Mouse (Mus musculus): ENCODE measurements around the gene Smg1. TPM values are rescaled to one million over a fixed set of nuclear protein-coding genes. Genes with fewer than 3 reads are reported as not detected.
A peak's percentile ranks its signal among the peaks of the same experiment; 100 is the strongest.

Smg1 gene
- 10 to 100 TPM; 61.6 to 80.7 (median 69.0) TPM for total RNA-seq (2022)

- DNase-seq (ENCODE audit: low spot score in 2 of 2) = peak; percentile 90 to 98
Measured at GRCm38 (mm10) chr7:118243453-118244385, at the start of gene Smg1. TSS of gene Smg1 (minus strand) at chr7:118243670.

DNA sequence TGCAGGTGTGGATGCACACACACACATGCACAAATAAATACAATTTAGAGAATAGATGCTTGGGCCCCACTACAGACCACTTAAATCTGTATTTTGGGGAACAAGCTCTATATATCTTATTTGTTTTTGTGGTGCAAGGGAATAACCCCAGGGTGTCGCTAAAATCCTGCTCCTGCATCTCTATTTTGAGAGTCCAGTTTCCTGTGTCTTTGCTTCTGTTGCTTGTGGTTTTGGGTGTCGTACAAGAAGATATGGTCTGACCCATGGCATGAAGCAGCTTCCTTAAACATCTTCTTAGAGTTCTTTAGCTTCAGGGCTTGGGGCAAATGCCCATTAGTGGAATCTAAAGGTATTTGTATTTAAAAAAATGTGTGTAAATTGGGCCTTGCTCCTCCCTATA, 39.7 kb upstream of the Smg1 start:
- no peak for DNase-seq (ENCODE audit: low spot score in 2 of 2)

DNA sequence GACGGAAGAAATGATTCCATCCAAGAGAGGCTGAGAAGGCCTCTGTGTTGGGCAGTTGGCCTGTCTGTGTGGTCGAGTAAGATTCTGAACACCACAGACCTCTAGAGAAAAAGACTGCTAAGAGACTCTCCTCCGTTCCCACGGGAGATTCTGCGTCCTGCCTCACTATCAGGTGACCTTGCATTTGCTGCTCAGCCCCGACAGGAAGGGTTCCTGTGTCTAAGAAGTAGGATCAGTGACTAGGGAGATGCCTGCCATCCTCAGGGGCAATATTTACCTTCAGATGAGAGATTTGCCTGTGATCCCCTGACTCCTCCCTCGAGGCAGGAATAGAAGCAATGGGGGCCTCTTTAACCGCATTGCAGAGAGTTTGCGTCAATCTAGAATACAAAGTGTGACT, 39.1 kb upstream of the Smg1 start:
- no peak for DNase-seq (ENCODE audit: low spot score in 2 of 2)

GRCm38 (mm10) chr7:118279521-118279920, 36.1 kb upstream of the Smg1 start:
- DNase-seq (ENCODE audit: low spot score in 2 of 2) = no peak

DNA sequence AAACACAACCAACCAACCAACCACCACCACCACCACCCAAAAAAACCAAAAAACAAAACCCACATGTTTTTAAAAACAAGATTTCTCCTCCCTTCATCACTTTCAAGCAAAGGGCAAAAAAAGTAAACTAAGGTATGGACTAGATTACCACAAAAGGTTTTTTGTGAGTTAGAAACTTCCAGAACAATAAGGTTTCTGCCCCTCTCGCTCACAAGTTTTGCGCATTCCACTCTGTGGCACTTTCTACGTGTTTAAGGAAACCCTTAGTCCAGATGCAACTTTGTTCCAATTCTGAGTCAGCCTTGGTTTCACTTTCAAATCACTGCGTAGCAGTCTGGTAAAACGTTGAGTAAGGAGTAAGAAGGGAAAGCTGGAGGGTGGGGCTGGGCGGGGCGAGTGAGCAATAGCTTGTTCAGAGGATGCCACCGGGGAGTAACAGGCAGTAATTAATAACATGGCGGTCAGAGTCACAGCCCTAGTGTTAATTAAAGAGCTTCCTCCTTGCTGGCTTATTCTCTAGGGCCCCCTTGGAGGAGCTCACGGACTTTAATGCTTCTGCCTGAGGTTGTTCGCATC, 34.0 kb upstream of the Smg1 start:
- no peak for DNase-seq (ENCODE audit: low spot score in 2 of 2)

DNA sequence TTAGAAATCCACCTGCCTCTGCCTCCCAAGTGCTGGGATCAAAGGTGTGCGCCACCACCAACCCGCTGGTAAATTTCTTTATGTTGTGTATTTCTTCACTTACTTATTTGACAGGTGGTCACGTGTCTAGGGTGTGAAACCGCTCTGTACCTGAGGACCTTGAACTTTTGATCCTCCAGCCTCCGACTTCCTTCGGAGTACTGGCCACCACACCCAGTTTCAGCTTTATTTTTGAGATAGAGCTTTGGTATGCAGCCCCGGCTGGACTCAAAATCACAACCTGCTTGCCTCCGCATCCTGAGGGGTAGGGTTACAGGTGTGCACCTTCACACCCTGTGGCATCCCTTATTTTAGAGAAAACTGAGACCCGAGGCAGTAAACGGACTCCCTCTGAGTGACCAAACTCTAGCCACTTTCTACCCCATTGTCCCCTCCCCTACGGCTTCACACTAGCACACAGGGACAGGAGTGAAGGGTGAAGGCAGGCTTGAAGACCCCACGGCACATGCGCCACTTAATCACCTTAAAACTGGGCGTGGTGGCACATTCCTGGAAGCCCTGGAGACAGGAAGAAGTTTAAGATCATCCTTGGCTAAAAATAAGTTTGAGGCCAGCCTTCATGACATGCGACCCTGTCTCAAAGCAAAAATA, 33.3 kb upstream of the Smg1 start:
- DNase-seq (ENCODE audit: low spot score in 2 of 2) = no peak

DNA sequence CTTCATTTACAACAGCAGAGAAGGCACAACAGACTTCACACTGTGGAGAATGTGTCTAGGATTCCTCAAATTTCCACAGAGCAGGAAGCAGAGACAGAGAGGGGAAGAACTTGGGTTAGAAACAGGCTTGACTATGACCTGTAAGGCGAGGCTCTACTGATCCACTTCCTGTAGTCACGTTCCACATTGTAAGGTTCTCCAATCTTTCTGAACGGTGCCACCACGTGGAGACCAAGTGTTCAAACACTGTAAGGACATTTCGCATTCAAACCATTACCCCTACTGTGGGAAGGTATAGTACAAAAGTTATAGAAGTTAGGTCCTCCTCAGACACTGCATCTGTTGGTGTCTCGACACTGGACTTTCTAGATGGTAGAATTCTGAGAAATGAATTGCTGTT, 31.8 kb upstream of the Smg1 start:
- DNase-seq (ENCODE audit: low spot score in 2 of 2) = no peak

DNA sequence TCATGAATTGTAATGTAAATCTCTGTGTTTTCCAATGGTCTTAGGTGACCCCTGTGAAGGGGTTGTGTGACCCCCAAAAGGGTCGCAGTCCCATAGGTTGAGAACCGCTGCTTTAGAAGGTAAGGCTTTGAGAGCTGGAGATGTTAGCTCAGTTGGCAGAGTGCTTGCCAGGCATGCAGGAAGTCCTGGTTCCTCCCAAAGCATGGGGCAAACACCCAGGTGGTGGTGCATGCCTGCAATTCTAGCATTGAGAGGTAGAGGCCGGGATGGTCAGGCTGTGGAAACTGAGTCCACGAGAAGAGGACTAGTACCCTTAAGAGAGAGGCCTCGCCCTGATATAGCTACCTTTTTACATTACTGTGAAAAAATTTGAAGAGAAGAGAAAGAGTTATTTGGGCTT, 31.4 kb upstream of the Smg1 start:
- no peak for DNase-seq (ENCODE audit: low spot score in 2 of 2)

DNA sequence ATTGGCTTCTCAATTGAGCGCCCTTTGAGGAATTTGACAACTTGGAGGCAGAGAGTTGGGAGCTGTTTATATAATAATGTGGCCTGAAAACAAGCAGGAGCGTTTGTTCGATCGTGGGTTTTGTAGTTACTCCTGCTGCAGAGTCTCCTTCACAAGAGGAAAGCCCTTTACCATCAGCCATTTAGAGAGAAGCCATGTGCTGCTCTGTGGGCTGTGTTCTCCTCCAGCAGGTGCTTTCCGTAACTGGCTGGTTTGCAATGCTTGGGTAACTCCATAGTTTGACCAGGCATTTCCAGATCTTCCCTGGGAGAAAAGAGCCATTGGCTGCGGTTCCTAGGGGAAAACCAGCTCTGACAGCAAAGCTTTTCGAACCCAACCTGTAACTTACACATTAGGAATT, 30.7 kb upstream of the Smg1 start:
- no peak for DNase-seq (ENCODE audit: low spot score in 2 of 2)

GRCm38 (mm10) chr7:118266099-118266498, 22.6 kb upstream of the Smg1 start:
- DNase-seq (ENCODE audit: low spot score in 2 of 2) = no peak

GRCm38 (mm10) chr7:118263606-118264005, 20.1 kb upstream of the Smg1 start:
- DNase-seq (ENCODE audit: low spot score in 2 of 2) = no peak

- DNase-seq (ENCODE audit: low spot score in 2 of 2) = no peak
Measured at GRCm38 (mm10) chr7:118262409-118262808, 18.9 kb upstream of the Smg1 start.

GRCm38 (mm10) chr7:118259676-118260305, 16.3 kb upstream of the Smg1 start:
- DNase-seq (ENCODE audit: low spot score in 2 of 2) = no peak

DNA sequence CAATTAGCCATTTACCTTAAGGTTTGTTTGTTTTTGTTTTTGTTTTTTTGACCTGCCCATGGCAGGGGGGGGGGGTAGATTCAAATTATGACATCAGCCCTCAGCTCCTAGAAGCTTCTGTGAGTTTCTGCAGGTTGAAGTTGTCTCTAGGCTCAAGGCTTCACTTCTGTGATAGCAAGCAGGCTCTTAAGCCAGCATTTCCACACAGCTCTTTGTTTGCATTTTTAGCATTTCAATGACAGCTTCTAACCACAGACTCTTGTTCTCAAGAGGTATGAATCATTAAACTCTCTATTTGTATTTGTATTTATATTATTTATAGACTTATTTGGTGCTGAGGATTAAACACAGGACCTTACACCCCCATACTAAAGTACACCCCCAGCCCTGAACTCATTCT, 15.0 kb upstream of the Smg1 start:
- DNase-seq (ENCODE audit: low spot score in 2 of 2) = no peak

DNA sequence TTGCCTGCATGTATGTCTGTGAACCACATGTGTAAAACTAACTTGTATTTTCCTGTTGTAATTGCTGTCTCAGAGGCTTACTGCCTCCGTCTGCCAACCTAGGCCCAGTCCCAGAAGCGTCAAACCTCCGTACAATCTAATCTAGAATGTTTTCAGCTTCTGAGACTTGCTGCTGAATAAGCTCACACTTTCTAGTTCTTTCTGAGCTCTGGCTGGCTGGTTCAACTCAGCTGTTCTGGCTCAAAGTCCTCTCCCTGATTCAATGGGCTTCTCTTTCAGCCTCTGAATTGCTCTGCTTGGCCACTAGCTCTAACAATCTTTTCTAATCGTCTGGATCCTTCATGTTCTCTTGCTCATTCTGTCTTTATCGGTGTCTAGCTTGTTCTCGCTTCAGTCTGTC, 13.3 kb upstream of the Smg1 start:
- DNase-seq (ENCODE audit: low spot score in 2 of 2) = no peak

DNA sequence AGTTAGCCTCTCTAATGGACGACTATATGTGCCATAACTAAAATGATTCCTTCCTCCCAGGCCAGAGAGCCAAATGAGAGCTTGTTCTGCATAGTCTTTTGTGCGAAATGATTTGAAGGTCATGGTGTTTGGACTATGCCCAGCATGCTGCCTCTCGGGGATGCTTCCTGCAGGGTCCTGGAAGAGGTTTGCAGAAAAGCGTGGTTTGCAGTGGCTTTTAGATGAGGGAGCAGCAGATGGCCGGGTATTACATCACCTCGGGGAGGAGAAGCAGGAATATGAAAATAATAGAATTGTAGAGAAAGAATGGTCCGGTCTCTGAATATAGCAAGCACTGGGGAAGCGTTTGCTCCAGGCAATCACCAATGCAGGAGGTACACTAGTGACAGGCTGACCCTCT, 11.0 kb upstream of the Smg1 start:
- DNase-seq (ENCODE audit: low spot score in 2 of 2) = peak in 1 of 2 experiments; percentile 30

- no peak for DNase-seq (ENCODE audit: low spot score in 2 of 2)
Measured at GRCm38 (mm10) chr7:118254015-118254414, 10.5 kb upstream of the Smg1 start.

GRCm38 (mm10) chr7:118252979-118253378, 9.5 kb upstream of the Smg1 start:
- no peak for DNase-seq (ENCODE audit: low spot score in 2 of 2)

GRCm38 (mm10) chr7:118252349-118252748, 8.9 kb upstream of the Smg1 start:
- no peak for DNase-seq (ENCODE audit: low spot score in 2 of 2)

DNA sequence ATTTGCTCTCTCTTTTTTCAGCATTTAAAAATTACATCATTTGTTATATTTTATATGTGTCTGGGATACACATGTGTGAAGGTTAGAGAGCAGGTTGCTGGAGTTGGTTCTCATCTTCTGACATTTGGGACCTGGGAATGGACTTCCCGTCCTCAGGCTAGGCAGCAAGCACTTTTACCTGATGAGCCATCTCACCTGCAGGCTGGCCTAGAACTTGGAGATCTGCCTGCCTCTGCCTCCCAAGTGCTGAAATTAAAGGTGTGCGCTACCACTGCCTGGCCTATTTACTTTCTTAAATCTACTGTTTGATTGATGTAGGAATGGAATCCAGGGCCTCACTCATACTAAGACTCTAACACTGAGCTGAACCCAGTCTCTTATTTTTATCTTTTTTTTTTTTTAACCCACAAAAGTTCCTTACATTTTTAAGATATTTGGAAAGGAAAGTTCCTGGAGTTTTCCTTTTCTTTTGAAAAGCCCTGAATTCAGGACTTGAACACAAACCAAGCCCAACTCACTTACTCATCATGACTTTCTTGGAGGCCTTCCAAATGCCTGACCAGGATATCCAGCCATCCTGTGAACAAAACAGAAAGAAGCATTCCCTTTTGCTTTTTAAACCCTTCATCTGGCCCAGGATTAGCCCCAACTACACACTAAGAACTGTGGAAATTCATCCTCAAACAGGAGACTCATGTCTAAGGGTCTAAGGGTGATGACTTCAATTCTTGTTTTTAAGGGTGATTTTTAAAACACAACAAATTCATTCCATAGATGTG, 8.1 kb upstream of the Smg1 start:
- DNase-seq (ENCODE audit: low spot score in 2 of 2) = no peak

DNA sequence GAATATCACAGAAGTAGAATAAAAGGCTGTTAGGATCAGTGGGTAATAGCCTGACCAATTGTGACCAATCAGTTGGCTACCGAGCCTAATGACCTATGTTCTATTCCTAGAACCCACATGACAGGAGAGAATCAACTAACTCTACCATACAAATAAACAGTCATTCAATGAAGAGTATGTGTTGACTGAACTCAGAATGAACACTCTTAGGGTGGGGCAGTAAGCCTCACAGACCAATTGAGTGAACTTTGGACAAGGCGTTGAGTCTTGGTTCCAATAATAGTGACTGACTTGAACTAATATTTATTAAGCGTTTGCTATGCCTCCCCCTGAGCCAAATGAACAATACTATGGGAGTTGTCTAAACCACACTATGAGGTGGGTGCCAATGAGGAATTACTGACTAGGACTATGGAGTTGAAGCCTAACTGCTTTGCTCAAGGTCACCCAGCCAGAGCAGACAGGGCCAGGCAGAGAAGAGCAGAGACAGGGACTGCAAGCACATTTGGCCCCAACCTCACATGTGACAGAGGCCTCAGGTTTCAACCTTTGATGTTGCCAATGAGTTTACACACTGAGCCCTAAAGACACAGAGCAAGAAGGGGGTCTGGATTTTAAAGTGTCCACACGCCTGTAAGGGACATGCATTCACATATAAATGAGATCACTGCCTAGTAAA, 7.2 kb upstream of the Smg1 start:
- DNase-seq (ENCODE audit: low spot score in 2 of 2) = no peak
